Mouse (Mus musculus) heart, embryonic 11.5 days (tissue): ENCODE results near the gene Cyp2s1. TPM values are rescaled to one million over a fixed set of nuclear protein-coding genes. Genes with fewer than 3 reads are reported as not detected.

Experiments used
- ATAC-seq: fragments of 200-750 bp; cut with Nextera tagmentation; replicated peaks from 2 replicates; pipeline ENCODE4 v1.8.0; 2017; ENCODE audit warnings: moderate library complexity; ENCODE audit not compliant: insufficient number of reproducible peaks, low FRiP score, low TSS enrichment
- H3K27ac ChIP-seq: fragments of 300-500 bp; sonication (generic); 2 replicates; pipeline ENCODE4 v1.5.1; 2014; ENCODE audit warnings: mild to moderate bottlenecking, low read depth, low read length
- H3K27me3 ChIP-seq: fragments of 300-500 bp; sonication (generic); 2 replicates; pipeline ENCODE4 v1.6.1; 2014; ENCODE audit warnings: mild to moderate bottlenecking, low read length, mixed read lengths; ENCODE audit not compliant: control insufficient read depth, insufficient read depth
- H3K36me3 ChIP-seq: fragments of 300-500 bp; sonication (generic); 2 replicates; pipeline ENCODE4 v1.6.1; 2014; ENCODE audit warnings: mild to moderate bottlenecking, low read length, moderate library complexity, mixed read lengths; ENCODE audit not compliant: control insufficient read depth, insufficient read depth
- H3K4me1 ChIP-seq: fragments of 300-500 bp; sonication (generic); 2 replicates; pipeline ENCODE4 v1.6.1; 2014; ENCODE audit warnings: low read length; ENCODE audit not compliant: control insufficient read depth, insufficient read depth
- H3K4me2 ChIP-seq: fragments of 300-500 bp; sonication (generic); 2 replicates; pipeline ENCODE4 v1.6.1; 2014; ENCODE audit warnings: mild to moderate bottlenecking, moderate library complexity
- H3K4me3 ChIP-seq: fragments of 300-500 bp; sonication (generic); 2 replicates; pipeline ENCODE4 v1.5.1; 2014; ENCODE audit warnings: low read depth, low read length
- H3K9ac ChIP-seq: fragments of 300-500 bp; sonication (generic); 2 replicates; pipeline ENCODE4 v1.6.1; 2014; ENCODE audit warnings: mild to moderate bottlenecking, low read depth, low read length, moderate library complexity
- H3K9me3 ChIP-seq: fragments of 300-500 bp; sonication (generic); replicated peaks from 2 replicates; pipeline ENCODE4 v1.6.1; 2016; ENCODE audit warnings: low read length; ENCODE audit not compliant: control insufficient read depth
- WGBS: fragments of 180-500 bp; shearing (Covaris S2); extraction: QIAGEN DNeasy Blood & Tissue Kit; methylation state at CpG from one replicate; pipeline ENCODE4 v1.1.7; 2014; ENCODE audit not compliant: insufficient replicate concordance; 5-methylcytosine and 5-hydroxymethylcytosine counted together
- polyA plus RNA-seq: library from polyadenylated mRNA; unstranded; fragments of >200 nt; fragmentation: Nextera tagmentation; extraction: Ambion mirVana; gene quantifications from 2 replicates; pipeline ENCODE4 v1.2.1, GENCODE M21; 2014

The Cyp2s1 gene
- polyA plus RNA-seq, 1 experiment from 2014 or later = 5.5 TPM

DNA sequence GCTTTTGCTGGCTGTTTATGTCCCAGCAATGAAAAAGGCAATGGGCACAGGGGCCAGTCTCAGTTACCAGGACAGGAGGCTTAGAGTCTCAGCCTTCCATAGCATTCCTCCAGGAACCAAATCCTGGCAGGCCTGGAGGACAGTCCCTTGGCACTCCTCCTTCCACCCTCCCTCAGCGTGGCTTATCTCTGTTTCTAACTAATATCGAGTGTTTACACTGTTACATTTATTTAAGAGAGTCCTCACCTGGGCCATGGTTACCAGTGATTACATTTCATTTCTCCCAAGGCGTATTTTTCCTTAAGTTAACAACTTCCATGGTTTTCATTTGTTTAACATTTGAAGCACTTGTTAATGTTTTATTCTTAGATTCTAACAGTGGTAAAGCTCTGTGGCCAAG, 28.2 kb upstream of the Cyp2s1 start:
- H3K27me3 ChIP-seq = no peaks in the 10 kb centered on the region
- no peak overlapping the region for H3K27ac ChIP-seq
- no peak for ATAC-seq
- no peak overlapping the region for H3K4me2 ChIP-seq
- no peaks in the 10 kb centered on the region for H3K36me3 ChIP-seq
- no peak overlapping the region for H3K4me3 ChIP-seq
- 69% methylated on average over 3 of the region's 3 CpGs for WGBS
- no peaks in the 10 kb centered on the region for H3K4me1 ChIP-seq
- H3K9me3 ChIP-seq = no peaks in the 10 kb centered on the region; the same call in 1 of the 2 replicates
- H3K9ac ChIP-seq = no peak overlapping the region

GRCm38 (mm10) chr7:25844423-25844822, 27.7 kb upstream of the Cyp2s1 start:
- Histone ChIP-seq H3K36me3 (no peaks in the 10 kb centered on the region), H3K4me3 (no peak overlapping the region), H3K27ac (no peak overlapping the region), H3K27me3 (no peaks in the 10 kb centered on the region), H3K9me3 (no peaks in the 10 kb centered on the region; the same call in 1 of the 2 replicates), H3K4me2 (no peak overlapping the region), H3K9ac (no peak overlapping the region), H3K4me1 (no peaks in the 10 kb centered on the region)
- WGBS = 44% methylated on average over 8 of the region's 8 CpGs
- no peak for ATAC-seq

- H3K27me3 ChIP-seq = no peaks in the 10 kb centered on the region
These were observed 26.8 kb upstream of the Cyp2s1 start for GRCm38 (mm10) chr7:25843492-25843891.

DNA sequence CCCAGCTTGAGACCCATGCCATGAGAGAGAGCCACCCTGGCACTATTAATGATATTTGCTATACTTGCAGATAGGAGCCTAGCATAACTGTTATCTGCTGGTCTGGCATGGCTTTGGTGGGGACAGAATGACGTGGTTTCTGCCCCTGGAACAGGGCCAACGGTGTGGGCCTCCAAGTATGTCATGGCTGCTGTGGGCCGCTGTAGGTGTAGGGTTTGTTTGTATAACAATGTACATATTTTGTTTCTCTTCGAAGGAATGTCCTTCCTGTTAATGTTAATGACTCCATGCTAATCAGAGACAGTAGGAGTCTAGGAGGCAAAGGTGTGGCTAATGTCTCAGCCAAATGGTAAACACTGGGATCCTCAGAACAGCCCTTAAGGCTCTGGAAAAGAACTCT, 24.2 kb upstream of the Cyp2s1 start:
- Histone ChIP-seq H3K9me3 (no peaks in the 10 kb centered on the region; the same call in 1 of the 2 replicates), H3K27me3 (no peaks in the 10 kb centered on the region), H3K4me1 (no peaks in the 10 kb centered on the region), H3K9ac (no peak overlapping the region), H3K27ac (no peak overlapping the region), H3K4me3 (no peak overlapping the region), H3K4me2 (no peak overlapping the region), H3K36me3 (no peaks in the 10 kb centered on the region)
- 64% methylated on average over 4 of the region's 4 CpGs for WGBS
- ATAC-seq = no peak

More at GRCm38 (mm10) chr7:25843492-25843891, 26.8 kb upstream of the Cyp2s1 start:
- H3K27ac ChIP-seq = no peak overlapping the region
- H3K4me3 ChIP-seq = no peak overlapping the region
- no peaks in the 10 kb centered on the region; the same call in 1 of the 2 replicates for H3K9me3 ChIP-seq
- no peak overlapping the region for H3K9ac ChIP-seq
- H3K4me2 ChIP-seq = no peak overlapping the region
- no peak for ATAC-seq
- 34% methylated on average over 2 of the region's 2 CpGs for WGBS
- no peaks in the 10 kb centered on the region for H3K4me1 ChIP-seq
- H3K36me3 ChIP-seq = no peaks in the 10 kb centered on the region

- 68% methylated on average over 10 of the region's 10 CpGs for WGBS
- Histone ChIP-seq H3K9ac (no peak overlapping the region), H3K36me3 (no peaks in the 10 kb centered on the region), H3K4me1 (no peaks in the 10 kb centered on the region), H3K4me2 (no peak overlapping the region), H3K27me3 (no peaks in the 10 kb centered on the region), H3K9me3 (no peaks in the 10 kb centered on the region), H3K27ac (no peak overlapping the region), H3K4me3 (no peak overlapping the region)
- ATAC-seq = no peak
These were observed 18.6 kb upstream of the Cyp2s1 start for GRCm38 (mm10) chr7:25835188-25835891.

- 0 out of 2 replicates have a peak, but pooled peaks cover 3% of the 10 kb centered on the region for H3K4me1 ChIP-seq
- H3K27me3 ChIP-seq = no peaks in the 10 kb centered on the region
- H3K27ac ChIP-seq = no peak overlapping the region
- H3K9ac ChIP-seq = no peak overlapping the region
- 73% methylated on average over 10 of the region's 10 CpGs for WGBS
- H3K4me3 ChIP-seq = no peak overlapping the region
- H3K4me2 ChIP-seq = no peak overlapping the region
- no peaks in the 10 kb centered on the region for H3K36me3 ChIP-seq
- H3K9me3 ChIP-seq = no peaks in the 10 kb centered on the region
- no peak for ATAC-seq
These were observed 15.1 kb upstream of the Cyp2s1 start for GRCm38 (mm10) chr7:25831557-25832530.

GRCm38 (mm10) chr7:25830251-25830650, 13.5 kb upstream of the Cyp2s1 start:
- WGBS = 21% methylated on average over 2 of the region's 2 CpGs
- Histone ChIP-seq H3K27me3 (no peaks in the 10 kb centered on the region), H3K4me3 (no peak overlapping the region), H3K9me3 (no peaks in the 10 kb centered on the region), H3K9ac (no peak overlapping the region), H3K36me3 (no peaks in the 10 kb centered on the region), H3K4me2 (no peak overlapping the region), H3K4me1 (0 out of 2 replicates have a peak, but pooled peaks cover 3% of the 10 kb centered on the region), H3K27ac (no peak overlapping the region)
- ATAC-seq = no peak

DNA sequence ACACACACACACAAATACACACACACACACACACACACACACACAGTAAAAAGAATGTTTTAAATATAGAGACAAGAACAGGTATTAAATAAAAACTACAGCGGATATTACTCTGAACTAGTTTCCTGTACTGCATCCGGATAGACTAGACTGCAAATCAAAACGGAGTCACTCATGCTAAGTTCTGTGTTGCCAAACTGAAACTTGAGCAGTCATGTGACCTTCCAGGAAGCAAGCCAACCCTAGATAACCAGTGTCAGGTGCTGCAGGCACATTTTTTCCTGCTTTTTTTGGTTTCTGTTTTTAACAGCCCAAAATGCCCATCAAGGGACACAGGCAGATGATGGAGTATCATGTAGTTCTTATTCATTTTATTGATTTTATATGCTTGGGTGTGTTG, 10.5 kb upstream of the Cyp2s1 start:
- Histone ChIP-seq H3K27me3 (no peaks in the 10 kb centered on the region), H3K9ac (no peak overlapping the region), H3K36me3 (no peaks in the 10 kb centered on the region), H3K4me1 (0 out of 2 replicates have a peak, but pooled peaks cover 3% of the 10 kb centered on the region), H3K27ac (no peak overlapping the region), H3K9me3 (no peaks in the 10 kb centered on the region), H3K4me2 (no peak overlapping the region), H3K4me3 (no peak overlapping the region)
- ATAC-seq = no peak
- WGBS = 48% methylated on average over 3 of the region's 3 CpGs
